19 mouse cellular contexts compared by ENCODE assay signal in genomic region chr6:144357081-144357480, GRCm38 (mm10).
"Had no signal": no experiment of that assay in that cellular context is flagged by ENCODE, and none has a peak within 500 bp of the region (broad histone marks: within the 10 kb centered on the region; RNA-seq: fewer than 3 reads in every experiment).

No protein-coding gene starts in this region.

- H3K4me2 ChIP-seq: lung, embryonic 15.5 days; midbrain, embryonic 12.5 days; neural tube, embryonic 12.5 days; stomach, embryonic 15.5 days had no signal

- H3K4me3 ChIP-seq: lung, embryonic 15.5 days; megakaryocyte, embryonic 14.5 days; midbrain, embryonic 12.5 days; myocyte; neural tube, embryonic 12.5 days; stomach, embryonic 15.5 days had no signal

- H3K27me3 ChIP-seq: lung, embryonic 15.5 days; megakaryocyte, embryonic 14.5 days; midbrain, embryonic 12.5 days; stomach, embryonic 15.5 days had no signal

- H3K36me3 ChIP-seq: lung, embryonic 15.5 days; midbrain, embryonic 12.5 days; neural tube, embryonic 12.5 days; stomach, embryonic 15.5 days had no signal

- H3K27ac ChIP-seq: lung, embryonic 15.5 days; macrophage; midbrain, embryonic 12.5 days; neural tube, embryonic 12.5 days; stomach, embryonic 15.5 days; stomach, postnatal 0 days had no signal

- H3K9ac ChIP-seq: liver, postnatal 0 days; lung, embryonic 15.5 days; midbrain, embryonic 12.5 days; neural tube, embryonic 12.5 days; stomach, embryonic 15.5 days had no signal

- H3K4me1 ChIP-seq: megakaryocyte, embryonic 14.5 days; stomach, embryonic 15.5 days had no signal

- DNase-seq: liver, postnatal 0 days; lung, adult 2 months; lung, postnatal 14 days; lung, postnatal 36 days; midbrain, embryonic 14.5 days; right cerebral cortex, postnatal 14 days; thymus, adult 2 months; thymus, postnatal 25 days; thymus, postnatal 4 days had no signal

- H3K9me3 ChIP-seq: lung, embryonic 15.5 days; midbrain, embryonic 12.5 days; neural tube, embryonic 12.5 days; stomach, embryonic 15.5 days had no signal

- ATAC-seq: liver, postnatal 0 days; lung, postnatal 0 days; midbrain, embryonic 16.5 days had no signal
